Mouse (Mus musculus): Measurements from ENCODE around the gene Socs7.
A peak's percentile ranks its signal among the peaks of the same experiment; 100 is the strongest.
"Not testable (repeated sequence)": the region's sequence is repeated elsewhere in the genome, so short reads cannot be mapped to it uniquely, and the experiment has no call there.

Gene Socs7

DNA sequence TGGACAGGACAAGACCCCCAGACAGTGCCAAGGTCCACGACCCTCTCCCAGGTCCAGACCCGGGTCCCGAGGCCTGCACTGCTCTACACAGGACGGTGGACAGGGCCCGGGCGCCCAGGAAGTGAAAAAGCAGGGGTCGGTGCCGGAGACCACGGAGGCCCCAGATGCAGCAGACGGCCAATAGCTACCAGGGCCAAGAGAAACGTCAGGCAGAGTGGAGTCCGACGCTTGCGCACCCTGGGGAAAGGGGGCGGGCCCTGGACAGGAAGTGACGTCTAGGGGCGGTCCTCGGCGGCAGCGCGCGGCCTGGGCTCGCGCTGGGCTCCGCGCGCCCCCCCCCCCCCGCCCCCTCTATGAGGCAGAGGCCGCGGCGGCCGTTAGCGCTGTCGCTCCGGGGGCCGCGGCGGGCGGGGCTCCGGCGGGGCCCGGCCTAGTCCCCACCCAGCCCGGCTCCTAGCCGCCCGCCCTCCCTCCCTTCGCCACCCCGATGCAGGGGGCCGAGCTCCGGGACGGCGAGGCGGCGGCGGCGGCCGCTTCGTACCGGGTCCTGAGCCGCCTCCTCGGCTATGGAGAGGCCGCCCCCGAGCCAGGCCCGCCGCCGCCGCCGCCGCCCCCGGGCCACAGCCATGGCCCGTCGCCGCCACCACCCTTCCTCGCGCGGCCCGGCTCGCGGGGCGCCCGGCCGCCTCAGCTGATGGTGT is at the start of gene Socs7:
Gene Socs7, plus strand, starts transcription at position 604 of the 701 bp plus-strand sequence.
- DNase-seq (ENCODE audit: low spot score), result peak; percentile 91

DNA sequence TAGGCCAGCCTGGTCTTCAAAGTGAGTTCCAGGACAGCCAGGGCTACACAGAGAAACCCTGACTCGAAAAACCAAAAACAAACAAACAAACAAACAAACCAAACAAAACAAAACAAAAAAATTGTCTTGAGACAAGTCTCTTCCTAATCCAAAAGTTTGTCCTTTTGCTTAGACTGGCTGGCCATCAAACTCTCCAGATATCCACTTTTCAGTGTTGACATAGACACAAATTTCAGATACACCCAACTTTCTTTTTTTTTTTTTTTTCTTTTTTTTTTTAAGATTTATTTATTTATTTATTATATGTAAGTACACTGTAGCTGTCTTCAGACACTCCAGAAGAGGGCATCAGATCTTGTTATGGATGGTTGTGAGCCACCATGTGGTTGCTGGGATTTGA is 49.5 kb upstream of the Socs7 start:
- not testable (repeated sequence) for DNase-seq (ENCODE audit: low spot score)

DNA sequence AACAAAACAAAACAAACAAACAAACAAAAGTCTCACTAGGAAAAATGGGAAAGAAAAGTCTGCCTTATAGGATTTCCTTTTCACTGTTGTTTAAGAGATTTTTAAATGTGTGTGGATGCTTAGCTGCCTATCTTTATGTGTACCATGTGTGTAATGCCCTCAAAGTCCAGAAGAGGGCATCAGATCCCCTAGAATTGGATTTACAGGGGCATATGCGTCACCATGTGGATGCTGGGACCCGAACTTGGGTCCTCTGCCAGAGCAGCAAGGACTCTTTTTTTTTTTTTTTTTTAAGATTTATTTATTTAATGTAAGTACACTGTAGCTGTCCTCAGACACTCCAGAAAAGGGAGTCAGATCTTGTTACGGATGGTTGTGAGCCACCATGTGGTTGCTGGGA is 48.2 kb upstream of the Socs7 start:
- peak; percentile 44 for DNase-seq (ENCODE audit: low spot score)

GRCm38 (mm10) chr11:97314751-97315503 is 47.4 kb upstream of the Socs7 start:
- DNase-seq (ENCODE audit: low spot score), result no peak

- DNase-seq (ENCODE audit: low spot score), result peak; percentile 98
These were observed 46.5 kb upstream of the Socs7 start, which contains the start of gene Mrpl45 for GRCm38 (mm10) chr11:97315504-97316503. TSS of gene Mrpl45 (plus strand) at chr11:97315716.

- DNase-seq (ENCODE audit: low spot score), result no peak
These were observed 41.2 kb upstream of the Socs7 start for GRCm38 (mm10) chr11:97321197-97321596.

DNA sequence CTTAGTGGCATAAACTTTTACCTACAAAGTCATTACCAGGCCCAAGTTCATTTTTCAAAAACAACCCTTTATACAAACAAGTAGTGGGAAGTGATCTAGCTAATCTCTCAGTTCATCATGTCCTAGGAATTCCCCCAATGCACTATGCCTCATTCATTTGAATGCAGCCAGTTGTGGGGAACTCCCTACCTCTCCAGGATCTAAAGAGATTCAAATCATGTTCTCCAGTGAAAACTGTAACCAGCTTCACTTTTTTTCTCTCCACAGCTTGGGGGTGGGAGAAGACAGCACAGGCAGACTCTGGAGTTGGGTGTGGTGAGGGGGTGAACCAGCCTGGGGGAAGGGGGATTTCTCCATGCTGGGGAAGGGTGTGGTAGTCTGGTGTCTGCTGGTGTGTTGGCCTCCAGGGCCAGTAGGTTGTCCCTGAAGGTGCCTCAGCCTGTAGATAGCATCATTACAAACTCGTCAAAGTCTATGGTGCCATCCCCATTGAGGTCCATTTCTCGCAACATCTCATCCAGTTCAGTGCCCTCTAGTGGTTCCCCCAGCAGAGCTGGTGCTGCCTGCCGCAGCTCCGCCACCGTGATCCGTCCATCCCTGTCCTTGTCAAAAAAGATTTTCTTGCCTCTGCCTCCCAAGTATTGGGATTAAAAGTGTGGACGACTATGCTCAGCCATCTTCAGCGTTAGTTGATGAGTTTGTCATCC is 40.3 kb upstream of the Socs7 start:
- DNase-seq (ENCODE audit: low spot score), result not testable (repeated sequence)

DNA sequence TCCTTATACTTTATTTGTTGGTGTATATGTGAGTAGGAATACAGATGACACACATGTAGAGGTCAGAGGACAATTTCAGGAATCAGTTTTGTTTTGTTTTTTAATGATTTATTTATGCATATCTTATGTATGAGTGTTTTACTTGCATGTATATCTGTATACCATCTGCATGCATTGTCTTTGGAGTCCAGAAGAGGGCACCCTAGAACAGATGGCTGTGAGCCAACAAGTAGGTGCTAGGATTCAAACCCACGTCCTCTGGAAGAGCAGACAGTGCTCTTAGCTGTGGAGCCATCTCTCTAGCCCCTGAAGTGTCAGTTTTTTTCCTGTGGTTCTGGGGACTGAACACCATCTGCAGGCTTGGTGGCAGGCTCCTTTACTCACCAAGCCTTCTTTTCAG is 37.1 kb upstream of the Socs7 start:
- no peak for DNase-seq (ENCODE audit: low spot score)

- DNase-seq (ENCODE audit: low spot score), result peak; percentile 79
These were observed 34.2 kb upstream of the Socs7 start for GRCm38 (mm10) chr11:97328148-97328547.

- no peak for DNase-seq (ENCODE audit: low spot score)
These were observed 32.0 kb upstream of the Socs7 start for GRCm38 (mm10) chr11:97330315-97330714.

DNA sequence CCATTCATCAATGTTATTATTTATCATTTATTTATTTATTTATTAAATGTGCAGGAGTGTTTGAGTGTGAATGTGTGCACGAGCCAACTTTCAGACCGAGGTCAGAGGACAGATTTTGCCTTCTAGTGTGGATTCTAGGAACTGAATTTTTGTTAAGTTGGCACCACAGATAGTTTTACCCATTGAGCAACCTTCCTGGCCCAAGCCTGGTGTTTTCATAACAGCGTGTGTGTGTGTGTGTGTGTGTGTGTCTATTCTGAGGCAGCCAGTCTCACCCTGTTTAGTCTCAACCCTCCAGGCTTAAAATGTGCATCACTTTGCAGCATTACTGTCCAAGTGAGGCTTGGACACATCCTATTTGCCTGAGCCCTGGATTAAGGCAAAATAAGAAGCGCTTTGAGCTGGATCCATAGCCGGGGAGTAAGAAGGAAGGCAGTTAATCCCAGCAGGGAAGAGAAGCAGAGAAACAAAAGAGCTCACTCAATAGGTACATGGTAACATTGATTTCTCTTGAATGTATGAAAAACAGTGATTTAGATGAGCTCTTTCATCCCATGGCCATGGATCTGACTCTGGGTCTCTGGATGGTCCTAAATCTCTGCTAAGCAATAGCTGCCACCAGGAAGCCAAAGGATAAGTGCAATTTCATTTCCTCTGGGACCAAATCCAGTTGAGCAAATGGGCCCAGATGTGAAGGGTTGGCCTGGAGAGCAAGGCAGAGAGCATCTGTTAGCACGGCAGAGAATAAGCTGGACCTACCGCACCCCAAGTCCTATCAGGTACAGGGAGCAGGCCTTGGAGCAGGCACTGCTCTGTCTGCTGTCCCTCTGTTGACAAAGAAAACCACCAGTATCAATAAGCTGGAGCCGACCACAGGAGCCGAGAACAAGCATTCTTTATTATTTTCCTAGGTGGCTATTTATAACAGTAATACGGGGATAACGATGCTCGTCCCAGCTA is 30.8 kb upstream of the Socs7 start:
- DNase-seq (ENCODE audit: low spot score), result no peak

DNA sequence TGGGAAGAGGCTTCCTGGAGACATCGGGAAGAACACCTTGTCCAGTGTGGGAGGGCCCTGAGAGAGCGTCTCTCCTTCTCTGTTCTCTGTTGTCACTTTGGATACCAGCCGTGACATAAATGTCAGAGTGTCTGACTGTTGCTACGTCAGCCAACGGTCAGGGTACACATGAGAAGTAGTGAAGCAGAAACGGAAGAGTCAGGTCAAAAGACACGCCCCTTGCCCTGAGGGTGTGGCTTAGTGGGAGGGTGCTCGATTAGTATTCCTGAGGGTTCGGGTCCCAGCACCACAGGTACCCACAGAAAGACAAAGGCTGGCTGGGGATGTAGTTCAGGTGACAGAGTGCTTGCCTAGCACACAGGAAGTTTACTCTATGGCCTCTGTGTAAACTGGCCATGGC is 29.3 kb upstream of the Socs7 start:
- no peak for DNase-seq (ENCODE audit: low spot score)

GRCm38 (mm10) chr11:97333896-97334295 is 28.5 kb upstream of the Socs7 start:
- DNase-seq (ENCODE audit: low spot score), result no peak

DNA sequence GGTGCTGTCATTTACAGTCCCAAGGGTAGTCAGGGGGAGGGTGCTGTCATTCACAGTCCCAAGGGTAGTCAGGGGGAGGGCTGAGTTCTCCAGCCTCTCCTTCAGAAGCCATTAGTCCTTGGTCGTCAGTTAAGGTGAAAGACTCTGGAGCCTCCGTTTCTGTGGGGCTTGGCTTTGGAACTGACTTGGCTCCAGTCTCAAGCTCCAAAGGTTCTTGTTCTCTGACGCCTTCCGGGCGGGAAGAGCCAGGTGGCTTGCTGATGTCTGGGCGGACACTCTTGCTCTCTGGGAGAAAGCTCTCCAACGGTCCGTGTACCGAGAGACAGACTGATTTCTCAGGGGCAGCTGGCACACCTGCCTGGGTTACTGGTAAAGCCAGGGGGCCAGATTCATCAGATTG is 28.0 kb upstream of the Socs7 start:
- DNase-seq (ENCODE audit: low spot score), result no peak

DNA sequence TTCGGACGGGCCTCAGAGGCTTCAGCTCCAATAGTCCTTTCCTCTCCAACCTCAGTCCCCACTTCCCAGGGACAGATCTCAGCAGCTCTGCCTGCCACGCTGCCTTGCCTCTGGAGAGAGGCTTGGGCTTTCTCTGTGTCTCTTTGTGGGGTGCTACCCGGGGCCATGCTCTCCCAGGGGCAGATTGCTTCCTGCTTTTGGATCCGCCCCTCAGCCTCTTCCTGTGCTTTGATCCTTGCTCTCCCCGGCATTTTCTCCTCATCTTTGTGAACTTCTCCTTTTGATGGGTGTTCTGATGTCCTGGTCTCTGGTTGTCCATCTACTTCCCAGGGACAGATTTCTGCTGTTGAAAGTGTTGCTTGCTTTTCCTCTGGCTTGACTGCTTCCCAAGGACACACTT is 26.1 kb upstream of the Socs7 start:
- no peak for DNase-seq (ENCODE audit: low spot score)

GRCm38 (mm10) chr11:97336751-97337345 is 25.5 kb upstream of the Socs7 start:
- no peak for DNase-seq (ENCODE audit: low spot score)

DNA sequence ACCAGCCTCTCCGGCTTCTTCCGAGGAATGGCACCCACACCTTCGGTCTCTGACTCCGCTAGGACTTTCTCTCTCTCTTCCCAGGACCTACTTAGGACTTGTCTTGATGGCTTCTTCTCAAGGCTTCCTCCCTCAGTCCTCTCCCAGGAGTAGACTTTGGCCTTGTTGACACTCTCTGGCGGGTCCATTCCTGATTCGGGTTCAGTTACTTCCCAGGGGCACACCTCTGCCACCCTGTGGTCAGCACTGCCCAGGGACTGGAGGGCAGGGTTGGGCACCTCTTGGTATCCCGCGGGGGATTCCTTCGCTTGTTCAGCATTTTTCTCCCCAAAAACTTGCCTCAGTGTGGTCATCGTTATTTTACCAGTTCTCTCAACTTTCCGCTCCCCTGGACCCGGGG is 25.0 kb upstream of the Socs7 start:
- no peak for DNase-seq (ENCODE audit: low spot score)

DNA sequence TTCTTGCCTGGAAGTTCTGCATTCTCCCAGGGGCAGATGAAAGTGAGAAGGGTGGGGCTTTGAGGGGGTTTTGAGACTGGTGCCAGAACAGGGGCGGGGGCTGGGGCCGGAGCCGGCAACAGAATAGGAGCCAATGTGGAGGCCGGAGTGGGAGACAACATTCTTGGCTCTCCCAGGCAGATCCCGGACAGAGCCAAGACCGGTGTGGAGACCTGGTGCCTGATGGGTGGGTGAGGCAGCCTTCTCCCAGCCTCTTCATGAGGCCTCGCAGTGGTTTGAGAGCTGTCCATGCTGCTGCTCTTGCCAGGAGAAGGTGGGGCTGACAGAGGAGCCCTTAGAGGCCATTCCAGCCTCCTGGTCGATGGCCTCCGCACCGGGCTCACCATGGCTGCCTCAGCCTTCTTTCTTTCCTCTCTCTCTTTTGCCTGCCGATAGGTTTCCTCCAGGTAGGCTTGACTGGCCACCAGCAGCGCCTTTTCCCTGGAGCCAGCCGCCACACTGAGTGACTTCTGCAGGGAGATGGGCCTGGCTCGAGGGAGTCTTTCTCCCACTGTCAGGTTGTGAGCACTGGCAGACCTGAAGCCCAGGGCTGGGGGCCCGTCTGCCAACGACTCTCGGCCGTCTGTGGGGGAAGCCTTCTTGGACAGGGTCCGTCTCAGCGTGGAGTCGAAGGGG is 23.9 kb upstream of the Socs7 start:
- DNase-seq (ENCODE audit: low spot score), result no peak

DNA sequence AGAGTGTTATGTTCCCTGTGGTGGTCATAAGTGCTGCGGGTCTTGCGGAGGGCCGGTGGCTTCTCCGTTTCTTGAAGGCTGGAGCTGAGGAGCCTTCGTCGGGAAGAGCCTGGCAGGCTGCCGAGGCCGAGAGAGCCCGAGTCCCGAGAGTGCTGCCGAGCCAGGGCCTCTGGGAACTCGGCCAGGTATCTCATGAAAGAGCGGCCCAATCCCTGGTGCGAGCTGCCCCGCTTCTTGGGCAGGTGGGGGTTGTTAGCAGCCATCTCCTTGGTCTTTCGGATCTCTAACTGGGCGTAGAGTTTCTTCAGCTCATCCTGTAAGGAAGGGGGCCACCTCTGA is 23.4 kb upstream of the Socs7 start:
- peak; percentile 89 for DNase-seq (ENCODE audit: low spot score)

DNA sequence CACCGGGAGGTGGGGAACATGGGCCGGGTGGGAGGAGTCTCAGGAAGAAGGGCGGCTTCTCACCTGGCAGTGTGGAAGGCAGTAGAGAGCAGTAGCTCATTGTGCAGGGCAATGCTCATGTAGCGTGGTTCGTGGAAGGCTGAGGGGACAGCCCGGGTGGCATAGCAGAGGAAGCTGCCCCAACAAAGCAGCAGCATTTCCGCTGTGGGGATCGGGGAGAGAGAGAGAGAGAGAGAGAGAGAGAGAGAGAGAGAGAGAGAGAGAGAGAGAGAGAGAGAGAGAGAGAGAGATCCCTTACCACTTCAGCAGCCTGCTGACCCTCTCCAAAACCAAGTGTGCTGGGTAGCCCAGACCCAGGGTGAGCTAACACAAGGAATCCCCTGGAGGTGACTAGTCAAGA is 19.2 kb upstream of the Socs7 start:
- no peak for DNase-seq (ENCODE audit: low spot score)

All from MN1 (cell line).